Mouse (Mus musculus): ENCODE measurements at regions not wholly inside any gene's neighbourhood (a gene's known extent, or its start where the extent isn't known, plus 50 kb on each side); places are given as distances from the start of the nearest gene placed in this dataset.
A peak's percentile ranks its signal among the peaks of the same experiment; 100 is the strongest.

DNA sequence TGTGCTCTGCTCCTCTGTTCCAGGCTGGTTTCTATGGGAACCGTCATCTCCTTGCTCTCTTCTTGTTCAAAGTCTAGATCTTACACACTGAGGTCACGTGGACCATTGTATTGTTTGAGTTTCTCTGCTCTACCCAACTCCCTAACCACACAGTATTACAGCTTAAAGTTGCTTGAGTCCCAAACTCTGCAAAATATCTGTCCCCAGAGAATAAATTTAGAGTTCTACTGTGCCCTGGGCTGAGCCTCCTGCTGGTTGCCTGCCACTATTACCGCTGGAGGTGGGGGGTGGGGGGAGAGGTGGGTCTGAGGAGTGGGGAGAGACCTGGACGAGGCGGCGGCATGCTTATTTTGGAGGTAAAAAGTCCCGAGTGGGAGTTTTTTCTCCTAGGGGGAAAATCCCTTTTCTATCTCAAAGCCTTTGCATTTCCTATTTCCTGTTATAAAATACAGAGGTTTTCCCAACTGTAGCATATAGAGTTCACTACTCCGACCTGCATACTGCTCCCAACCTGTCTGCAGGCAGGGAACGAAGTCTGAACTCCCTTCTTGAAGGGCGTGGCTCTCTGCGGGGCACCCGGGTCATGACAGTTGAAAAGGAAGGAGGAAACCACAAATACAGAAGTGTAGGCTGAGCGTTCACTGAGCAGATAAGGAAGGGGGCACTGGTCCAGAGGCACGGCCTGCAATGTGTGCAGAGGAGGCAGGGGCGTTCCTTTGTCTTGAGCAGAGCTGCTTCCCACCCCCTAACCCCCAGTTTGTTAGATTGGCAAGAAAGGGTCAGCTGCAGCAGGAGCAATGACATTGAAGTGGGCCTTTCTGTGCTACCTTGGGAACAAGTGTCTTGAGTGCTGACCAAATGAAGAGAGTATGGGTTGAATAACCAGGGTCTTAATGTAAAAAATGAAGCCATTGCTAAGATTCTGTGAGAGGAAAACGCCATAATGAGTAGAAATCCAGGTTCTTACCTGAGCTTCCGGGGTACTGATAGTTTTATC lies 188.7 kb downstream of the Akap7 start:
- peak; percentile 40 for DNase-seq (ENCODE audit: low read depth)

DNA sequence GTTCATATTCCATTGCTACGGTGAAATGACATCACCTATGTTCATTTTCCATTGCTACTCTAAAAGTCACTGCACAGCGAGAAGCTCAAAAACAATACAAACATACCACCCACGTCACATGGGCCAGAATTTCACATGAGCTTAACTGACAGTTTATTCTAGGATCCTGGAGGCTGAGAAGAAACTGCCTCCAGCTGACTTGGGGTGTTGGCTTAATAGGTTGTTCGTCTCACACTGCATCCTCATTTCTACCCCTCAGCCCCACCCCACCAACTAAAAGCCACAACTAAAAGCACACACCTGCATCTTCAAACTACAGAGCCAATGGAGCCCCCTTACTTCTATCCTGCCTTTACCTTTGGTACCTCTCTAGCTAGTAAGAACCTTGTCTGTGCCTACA lies 187.0 kb upstream of the Arg1 start:
- no peak for DNase-seq (ENCODE audit: low read depth)

- DNase-seq (ENCODE audit: low read depth), result no peak
These were observed 185.3 kb upstream of the Arg1 start for GRCm38 (mm10) chr10:25112449-25113171.

DNA sequence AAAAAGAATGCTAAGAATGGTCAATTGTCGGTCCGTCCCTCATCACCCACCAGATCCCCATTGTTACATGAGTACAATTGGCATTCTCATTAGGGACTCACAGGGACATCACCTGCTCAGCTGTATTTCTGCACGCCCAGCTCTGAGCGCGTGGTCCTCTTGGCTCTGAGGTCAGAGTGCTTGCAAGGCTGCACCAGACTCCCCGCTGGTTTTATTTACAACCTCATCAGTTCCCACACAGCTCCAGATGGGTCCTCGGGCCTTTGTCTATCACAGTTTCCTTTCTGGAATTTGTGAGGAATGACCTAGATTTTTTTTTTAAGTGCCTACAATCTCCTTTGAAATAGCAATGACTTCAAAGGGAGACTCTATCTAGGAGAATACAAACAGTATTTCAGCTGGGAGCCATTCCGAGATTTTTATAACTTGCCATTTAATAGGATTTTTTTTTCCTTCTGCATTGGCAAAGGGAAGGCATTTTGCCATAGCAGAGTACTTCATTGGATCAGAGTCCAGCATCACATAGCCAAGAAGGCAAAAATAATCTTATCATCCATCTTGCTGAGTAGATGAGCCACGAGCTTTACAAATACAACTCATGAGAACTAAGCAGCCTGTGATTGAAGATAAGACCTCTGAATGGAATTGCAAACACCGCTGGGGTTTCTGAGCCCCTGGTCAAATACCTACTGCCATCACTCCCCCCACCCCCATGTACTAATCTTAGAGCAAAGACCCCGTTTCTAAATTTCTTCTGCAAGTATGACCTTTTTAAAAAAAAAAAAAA lies 184.5 kb upstream of the Arg1 start:
- DNase-seq (ENCODE audit: low read depth), result no peak

GRCm38 (mm10) chr10:25111181-25111580 lies 183.9 kb upstream of the Arg1 start:
- no peak for DNase-seq (ENCODE audit: low read depth)

GRCm38 (mm10) chr10:25098070-25098469 lies 170.8 kb upstream of the Arg1 start:
- DNase-seq (ENCODE audit: low read depth), result no peak

DNA sequence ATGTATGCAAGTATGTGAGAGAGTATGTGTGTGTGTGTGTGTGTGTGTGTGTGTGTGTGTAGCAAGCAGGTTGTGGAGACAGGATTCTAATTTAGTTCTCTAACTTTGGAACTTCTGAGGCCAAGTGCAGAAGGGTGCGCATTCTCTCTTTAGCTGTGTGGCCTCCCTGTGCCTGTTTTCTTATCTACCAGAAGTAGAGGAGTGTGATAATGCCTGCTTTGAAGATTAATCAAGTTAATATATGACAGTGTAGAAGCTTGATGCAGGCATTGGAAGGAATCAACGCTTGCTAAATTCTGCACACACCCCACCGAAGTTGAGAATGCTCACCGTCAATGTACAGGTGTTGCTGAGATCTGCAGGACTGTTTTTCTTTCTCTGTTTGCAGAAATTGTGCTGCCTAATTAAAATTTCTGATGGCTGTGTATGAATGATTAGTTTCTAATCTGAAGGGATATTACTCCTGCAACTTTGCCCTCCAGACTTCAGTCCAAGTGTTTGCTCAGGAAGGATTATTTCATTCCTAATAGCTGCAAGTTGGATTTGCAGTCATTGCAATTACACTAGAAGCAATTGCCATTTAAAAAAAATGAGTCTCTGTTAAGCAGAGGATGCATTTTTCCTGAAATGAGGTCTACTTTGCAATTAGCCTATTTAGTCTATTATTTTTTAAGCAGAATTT lies 162.6 kb upstream of the Arg1 start:
- no peak for DNase-seq (ENCODE audit: low read depth)

- no peak for DNase-seq (ENCODE audit: low read depth)
These were observed 159.5 kb upstream of the Arg1 start for GRCm38 (mm10) chr10:25086745-25087144.

- DNase-seq (ENCODE audit: low read depth), result no peak
These were observed 155.6 kb upstream of the Arg1 start for GRCm38 (mm10) chr10:25082930-25083329.

- DNase-seq (ENCODE audit: low read depth), result no peak
These were observed 145.3 kb upstream of the Arg1 start for GRCm38 (mm10) chr10:25072617-25073016.

- no peak for DNase-seq (ENCODE audit: low read depth)
These were observed 141.0 kb upstream of the Arg1 start for GRCm38 (mm10) chr10:25068301-25068700.

DNA sequence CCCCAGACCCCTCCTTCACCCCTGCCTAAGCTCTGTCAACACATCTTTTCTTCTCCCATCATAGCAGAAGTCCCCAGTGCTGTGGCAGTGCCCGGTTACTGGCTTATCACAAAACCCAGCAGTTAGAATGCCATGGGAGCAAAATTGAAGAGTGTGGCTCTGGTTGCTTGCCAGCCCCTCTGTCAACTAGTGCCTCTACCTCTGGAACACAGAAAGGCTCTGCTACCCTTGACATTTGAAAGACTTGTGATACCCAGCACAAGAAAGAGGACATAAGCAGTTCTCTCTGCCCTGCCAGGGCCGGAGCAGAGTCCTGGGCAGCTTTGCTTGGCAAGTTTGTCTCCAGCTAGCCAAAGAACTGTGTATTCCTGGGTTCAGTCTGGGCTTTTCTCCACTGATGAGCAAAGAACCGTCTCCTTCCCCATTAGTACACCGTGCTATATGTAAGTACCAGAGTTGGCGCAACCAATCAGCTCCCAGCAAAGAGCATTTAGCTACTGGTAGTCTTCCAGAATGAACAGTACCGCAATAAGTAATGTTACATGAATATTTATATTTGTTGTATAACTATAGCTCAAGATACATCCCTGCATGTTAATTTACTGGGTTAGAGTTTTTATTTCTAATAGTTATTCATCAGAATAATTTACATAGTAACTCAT lies 137.5 kb upstream of the Arg1 start:
- no peak for DNase-seq (ENCODE audit: low read depth)

DNA sequence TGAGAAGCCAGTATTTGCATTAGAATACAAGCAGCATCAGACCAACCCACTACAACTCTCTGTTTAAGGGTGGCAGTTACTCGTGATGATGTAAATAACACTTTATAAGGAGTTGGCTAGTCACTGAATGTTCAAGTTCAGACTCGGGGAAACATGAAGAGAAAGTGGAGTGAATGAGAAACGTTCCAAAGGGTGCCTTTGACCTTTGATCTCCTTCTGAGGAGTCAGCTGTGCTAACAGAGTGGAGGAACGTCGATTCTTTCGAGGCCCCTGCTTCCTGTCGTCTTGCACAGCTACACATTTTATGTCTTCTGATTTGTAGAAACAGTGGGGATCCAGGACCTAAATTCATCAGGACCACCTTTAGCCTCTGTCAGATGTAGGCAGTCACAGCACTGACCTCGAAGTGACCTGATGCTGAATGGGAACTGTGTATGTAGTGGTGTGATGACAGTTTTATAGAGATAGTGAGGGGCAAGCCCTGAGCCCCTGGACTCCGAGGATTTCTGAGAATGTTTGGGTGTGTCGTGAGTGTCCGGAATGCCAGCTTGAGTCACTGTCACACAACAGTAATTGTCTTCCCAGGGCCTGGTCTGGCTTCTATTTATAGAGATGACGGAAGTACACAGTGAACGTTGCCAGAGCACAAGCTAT lies 134.2 kb upstream of the Arg1 start:
- no peak for DNase-seq (ENCODE audit: low read depth)

DNA sequence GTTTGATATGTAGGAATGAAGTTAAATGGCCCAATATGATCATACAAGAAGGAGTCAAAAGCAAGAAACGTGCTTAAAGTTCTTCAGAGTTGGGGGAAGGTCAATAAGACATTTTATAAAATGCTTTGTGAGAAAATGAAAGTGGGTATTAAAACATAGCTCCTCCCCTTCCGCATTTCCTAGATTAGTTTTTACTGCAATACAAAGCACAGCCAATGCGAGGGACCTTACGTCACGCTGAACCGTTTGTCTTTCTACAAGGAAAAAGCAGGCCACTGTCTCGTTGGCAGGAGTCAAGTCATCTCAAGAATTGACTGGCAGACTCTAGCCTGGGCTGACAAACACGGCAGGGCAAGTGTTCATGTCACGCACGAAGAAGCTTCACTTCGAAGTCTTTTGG lies 131.4 kb upstream of the Arg1 start:
- DNase-seq (ENCODE audit: low read depth), result no peak

DNA sequence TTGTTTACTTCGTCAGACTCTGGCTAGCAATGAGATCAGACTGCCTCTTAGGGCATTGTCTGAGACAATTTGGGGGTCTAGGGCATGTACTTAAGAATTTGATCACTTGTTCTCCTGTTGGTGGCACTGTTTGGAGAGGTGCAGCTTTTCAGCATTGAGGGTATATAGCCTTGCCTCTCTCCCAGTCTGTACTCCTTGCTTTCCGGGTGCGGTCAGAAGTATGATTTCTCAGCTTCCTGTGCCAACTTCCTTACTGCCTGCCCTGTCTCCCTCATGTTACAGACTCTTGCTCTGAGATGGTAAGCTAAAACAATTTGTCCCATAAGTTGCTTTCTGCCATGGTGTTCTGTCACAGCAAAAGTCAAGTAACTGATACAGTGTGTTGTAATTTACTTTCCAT lies 124.7 kb upstream of the Arg1 start:
- no peak for DNase-seq (ENCODE audit: low read depth)

DNA sequence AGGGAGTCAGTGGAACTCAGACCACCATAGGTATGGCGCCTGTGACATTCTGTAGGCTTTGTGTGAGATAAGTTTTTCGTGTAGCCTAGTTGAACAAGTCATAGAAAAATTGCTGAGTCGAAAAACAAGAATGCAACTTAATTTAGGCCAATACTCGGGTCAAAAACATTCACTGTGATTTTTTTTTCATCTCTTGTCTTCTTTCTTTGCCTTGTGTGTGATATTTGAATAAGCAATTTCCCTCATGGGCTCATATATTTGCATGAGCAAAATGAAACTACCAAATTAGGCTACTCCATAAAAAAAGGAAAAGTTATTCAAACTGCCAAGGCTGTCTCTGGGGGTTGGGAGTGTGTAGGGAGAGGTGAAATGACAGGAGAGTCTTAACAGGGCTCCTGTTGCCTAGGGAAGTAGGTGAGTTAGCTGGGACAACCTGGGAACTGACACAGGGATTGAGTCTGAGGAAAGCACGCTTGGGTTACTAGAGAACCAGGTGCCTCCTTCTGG lies 124.1 kb upstream of the Arg1 start:
- no peak for DNase-seq (ENCODE audit: low read depth)

DNA sequence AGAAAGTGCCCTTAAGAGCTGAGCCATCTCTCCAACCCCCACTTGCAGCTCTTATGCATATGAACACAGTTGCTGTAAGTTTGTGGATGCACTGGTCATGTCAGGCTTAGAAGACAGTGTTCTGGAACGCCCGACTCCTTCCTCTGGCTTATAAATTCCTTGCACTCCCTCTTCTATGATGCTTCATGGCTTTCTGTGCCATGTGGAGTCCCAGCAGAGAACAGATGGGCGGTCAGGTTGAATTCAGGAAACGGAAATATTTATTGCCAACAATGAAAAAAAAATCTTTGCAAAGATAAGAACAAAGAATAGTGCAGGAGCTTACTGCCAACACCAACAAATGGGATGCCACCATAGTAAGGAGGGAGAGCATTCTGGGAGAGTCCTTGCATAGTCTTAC lies 113.9 kb upstream of the Arg1 start:
- DNase-seq (ENCODE audit: low read depth), result no peak

DNA sequence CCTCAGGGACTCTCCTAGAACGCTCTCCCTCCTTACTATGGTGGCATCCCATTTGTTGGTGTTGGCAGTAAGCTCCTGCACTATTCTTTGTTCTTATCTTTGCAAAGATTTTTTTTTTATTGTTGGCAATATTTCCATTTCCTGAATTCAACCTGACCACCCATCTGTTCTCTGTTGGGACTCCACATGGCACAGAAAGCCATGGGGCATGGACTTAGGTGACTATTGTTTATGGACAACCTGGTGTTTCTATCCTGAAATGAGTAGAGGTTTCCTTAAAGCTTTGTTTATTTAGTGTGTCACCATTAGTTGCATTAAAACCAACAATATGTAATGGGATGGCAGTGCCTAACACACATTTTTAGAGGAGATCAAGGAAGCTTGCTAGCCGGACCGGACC lies 112.6 kb upstream of the Arg1 start:
- DNase-seq (ENCODE audit: low read depth), result no peak

DNA sequence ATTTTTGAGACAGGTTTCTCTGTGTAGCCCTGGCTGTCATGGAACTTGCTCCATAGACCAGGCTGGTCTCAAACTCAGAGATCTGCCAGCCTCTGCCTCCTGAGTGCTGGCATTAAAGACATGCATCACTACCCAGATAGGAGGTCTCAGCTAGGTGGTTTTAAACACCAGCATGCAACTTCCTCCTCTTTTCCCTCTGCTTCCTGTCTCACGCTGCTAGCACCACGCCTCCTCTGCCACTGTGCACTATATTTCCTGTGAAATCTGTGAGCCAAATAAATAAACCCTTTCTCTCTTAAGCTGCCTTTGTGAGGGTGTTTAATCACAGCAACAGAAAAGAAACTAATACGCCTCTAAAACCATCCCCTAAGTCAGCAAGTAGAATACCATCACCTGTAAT lies 109.6 kb upstream of the Arg1 start:
- no peak for DNase-seq (ENCODE audit: low read depth)

GRCm38 (mm10) chr10:25035363-25035762 lies 108.1 kb upstream of the Arg1 start:
- DNase-seq (ENCODE audit: low read depth), result no peak

DNA sequence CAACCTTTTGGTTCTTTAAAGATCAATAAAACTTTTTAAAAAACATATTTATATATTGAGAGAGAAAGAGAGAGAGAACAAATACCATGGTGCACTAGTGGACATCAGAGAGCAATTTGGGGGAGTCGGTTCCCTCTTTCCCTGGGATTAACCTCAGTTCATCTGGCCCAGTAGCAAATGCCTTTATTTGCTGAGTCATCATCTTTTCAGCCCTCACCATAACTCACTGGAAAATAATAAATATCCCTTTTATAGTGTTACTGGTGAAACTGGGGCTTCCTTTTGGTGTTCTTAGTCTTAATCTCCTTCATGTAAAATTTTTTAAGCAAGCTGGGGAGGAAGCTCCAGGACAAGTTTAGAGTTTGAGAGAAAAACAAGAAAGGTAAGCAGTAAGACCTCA lies 105.3 kb upstream of the Arg1 start:
- DNase-seq (ENCODE audit: low read depth), result no peak
